Mouse (Mus musculus): ENCODE results near the gene Cbx7. TPM values are rescaled to one million over a fixed set of nuclear protein-coding genes. Genes with fewer than 3 reads are reported as not detected.
"Not testable (repeated sequence)": the region's sequence is repeated elsewhere in the genome, so short reads cannot be mapped to it uniquely, and the experiment has no call there.

Gene Cbx7
- polyA plus RNA-seq, 1 experiment from 2014 or later: 4.3 TPM

DNA sequence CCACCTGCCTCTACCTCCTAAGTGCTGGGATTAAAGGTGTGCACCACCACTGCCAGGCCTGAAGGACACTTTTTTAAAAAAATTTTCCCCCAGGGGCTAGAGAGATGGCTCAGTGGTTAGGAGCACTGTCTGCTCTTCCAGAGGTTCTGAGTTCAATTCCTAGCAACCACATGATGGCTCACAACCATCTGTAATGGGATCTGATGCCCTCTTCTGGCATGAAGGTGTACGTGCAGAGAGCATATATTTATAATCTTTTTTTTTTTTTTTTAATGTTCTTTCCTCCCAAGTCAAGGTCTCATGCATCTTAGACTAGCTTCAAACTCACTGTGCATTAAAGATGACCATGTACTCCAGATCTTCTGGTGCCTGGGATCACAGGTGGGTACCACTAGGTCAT is 60.1 kb downstream of the Cbx7 start:
- H3K36me3 ChIP-seq (ENCODE audit: inconsistent target): peaks cover 40% of the 10 kb centered on the region
- H3K79me2 ChIP-seq (ENCODE audit: inconsistent target); H3K4me3 ChIP-seq (ENCODE audit: inconsistent target); H3K27ac ChIP-seq: not testable (repeated sequence)
- WGBS (ENCODE audit: missing documents): 100% methylated on average over 1 of the region's 1 CpGs

DNA sequence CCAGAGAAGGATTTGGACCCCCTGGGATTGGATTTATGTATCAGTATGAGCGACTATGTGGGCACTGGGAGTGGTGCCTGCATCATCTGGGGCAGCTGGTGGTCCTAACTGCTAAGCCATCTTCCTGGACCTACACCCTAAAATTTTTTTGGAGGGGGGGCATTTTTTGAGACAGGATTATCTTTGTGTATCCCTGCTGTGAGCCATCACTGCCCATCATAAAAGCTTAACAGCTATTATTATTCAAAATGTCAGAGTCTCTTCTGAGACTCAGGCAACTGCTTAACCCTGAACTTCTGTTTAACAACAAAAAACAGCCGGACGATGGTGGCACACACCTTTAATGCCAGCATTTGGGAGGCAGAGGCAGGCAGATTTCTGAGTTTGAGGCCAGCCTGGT is 61.9 kb downstream of the Cbx7 start:
- not testable (repeated sequence) for H3K27ac ChIP-seq; H3K79me2 ChIP-seq (ENCODE audit: inconsistent target); H3K4me3 ChIP-seq (ENCODE audit: inconsistent target)
- 100% methylated on average over 3 of the region's 3 CpGs for WGBS (ENCODE audit: missing documents)
- peaks cover 58% of the 10 kb centered on the region for H3K36me3 ChIP-seq (ENCODE audit: inconsistent target)

DNA sequence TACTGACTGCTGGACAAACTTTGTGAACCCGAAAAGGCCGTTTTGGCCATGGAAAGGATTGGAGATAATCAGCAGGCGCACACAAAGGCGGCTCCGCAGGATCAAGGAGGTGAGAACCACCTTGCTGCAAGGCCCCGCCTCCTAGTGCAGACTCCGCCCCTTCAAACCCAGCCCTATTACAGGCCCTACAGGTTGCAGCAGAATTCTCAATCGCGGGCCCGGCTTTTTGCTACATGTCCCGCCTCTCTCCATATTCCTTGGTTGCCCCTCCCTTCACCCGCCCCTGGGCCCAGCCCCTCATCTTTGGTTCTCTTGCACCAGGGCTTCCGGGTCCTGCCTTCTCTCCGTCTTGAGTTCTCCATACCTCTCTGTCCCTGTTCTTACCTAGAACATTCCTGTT is 64.1 kb downstream of the Cbx7 start:
- H3K27ac ChIP-seq: no peak overlapping the region
- no peaks in the 10 kb centered on the region for H3K79me2 ChIP-seq (ENCODE audit: inconsistent target)
- no peak overlapping the region for H3K4me3 ChIP-seq (ENCODE audit: inconsistent target)
- H3K36me3 ChIP-seq (ENCODE audit: inconsistent target): peaks cover 71% of the 10 kb centered on the region
- 95% methylated on average over 14 of the region's 14 CpGs for WGBS (ENCODE audit: missing documents)

DNA sequence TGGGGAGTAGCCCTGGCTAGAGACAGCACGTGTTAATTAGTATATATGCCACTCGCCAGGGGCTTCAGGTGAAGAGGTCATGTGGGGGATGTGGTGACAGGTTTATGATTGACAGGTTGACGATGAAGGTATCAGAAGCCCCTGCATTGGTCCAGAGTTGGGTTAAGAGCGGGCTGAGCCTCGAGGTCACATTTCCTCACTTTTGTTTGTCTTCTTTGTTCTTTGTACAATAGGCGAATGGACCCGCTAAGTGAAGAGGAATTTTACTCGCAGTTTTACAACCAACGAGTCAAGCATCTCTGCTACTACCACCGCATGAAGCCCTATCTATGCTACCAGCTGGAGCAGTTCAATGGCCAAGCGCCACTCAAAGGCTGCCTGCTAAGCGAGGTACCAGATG is 65.7 kb downstream of the Cbx7 start:
- Histone ChIP-seq H3K79me2 (ENCODE audit: inconsistent target) (no peaks in the 10 kb centered on the region; the same call in 1 of the 2 replicates), H3K36me3 (ENCODE audit: inconsistent target) (peaks cover 86% of the 10 kb centered on the region), H3K4me3 (ENCODE audit: inconsistent target) (no peak overlapping the region), H3K27ac (no peak overlapping the region)
- WGBS (ENCODE audit: missing documents): 94% methylated on average over 12 of the region's 12 CpGs

DNA sequence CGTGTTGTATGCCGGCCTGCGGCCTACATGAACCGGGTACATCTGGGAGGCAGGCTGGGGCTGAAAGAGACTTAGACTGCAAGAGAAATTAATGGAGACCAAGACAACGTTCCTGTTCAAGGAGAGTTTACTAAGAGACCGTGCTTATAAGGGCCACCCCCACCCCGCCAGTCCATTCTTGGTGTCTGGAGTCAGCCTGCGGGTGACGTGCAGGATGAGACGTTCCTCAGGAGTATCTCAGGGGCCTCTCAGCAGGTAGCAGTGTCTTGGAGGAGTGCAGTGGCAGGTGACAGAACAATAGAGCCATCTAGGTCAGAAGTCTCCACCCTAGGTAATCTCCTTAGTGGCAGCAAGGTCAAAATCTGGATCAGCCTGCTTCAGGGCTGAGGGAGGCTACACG is 66.2 kb downstream of the Cbx7 start:
- not testable (repeated sequence) for H3K4me3 ChIP-seq (ENCODE audit: inconsistent target); H3K27ac ChIP-seq; H3K79me2 ChIP-seq (ENCODE audit: inconsistent target)
- H3K36me3 ChIP-seq (ENCODE audit: inconsistent target): peaks cover 91% of the 10 kb centered on the region
- 94% methylated on average over 11 of the region's 11 CpGs for WGBS (ENCODE audit: missing documents)

DNA sequence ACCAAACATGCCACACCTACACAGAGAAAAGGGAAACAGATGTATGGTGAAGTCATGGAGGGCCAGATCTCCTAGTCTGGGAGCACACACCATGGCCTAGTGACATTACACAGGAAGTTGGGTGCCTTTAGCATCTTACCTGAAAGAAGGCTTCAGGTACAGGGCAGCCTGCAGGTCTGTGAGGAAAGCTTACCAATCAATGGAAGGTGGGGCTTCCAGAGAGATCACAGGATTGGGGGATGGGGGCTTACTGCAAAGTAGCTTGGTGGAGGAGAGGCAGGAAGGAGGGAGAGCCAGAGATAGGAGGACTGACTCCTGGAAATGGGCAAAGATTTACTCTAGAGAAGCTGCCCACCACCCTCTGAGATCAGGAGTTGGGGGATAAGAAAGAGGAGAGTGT is 67.0 kb downstream of the Cbx7 start:
- no peak overlapping the region for H3K27ac ChIP-seq
- peaks cover 4% of the 10 kb centered on the region; the same call in 1 of the 2 replicates for H3K79me2 ChIP-seq (ENCODE audit: inconsistent target)
- H3K4me3 ChIP-seq (ENCODE audit: inconsistent target): no peak overlapping the region
- peaks cover 96% of the 10 kb centered on the region for H3K36me3 ChIP-seq (ENCODE audit: inconsistent target)

DNA sequence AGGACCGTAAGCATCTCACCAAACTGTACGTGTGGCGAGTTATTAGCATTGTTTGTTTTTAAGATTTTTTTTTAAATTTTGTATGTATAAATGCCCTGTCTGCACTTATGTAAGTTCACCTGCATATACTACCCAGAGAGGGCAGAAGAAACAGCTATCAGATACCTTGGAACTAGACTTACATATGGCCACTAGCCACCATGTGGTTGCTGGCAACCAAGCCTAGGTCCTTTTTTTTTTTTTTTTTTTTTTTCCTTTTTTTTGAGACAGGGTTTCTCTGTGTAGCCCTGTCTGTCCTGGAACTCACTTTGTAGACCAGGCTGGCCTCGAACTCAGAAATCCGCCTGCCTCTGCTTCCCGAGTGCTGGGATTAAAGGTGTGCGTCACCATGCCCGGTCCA is 67.8 kb downstream of the Cbx7 start:
- not testable (repeated sequence) for H3K79me2 ChIP-seq (ENCODE audit: inconsistent target); H3K4me3 ChIP-seq (ENCODE audit: inconsistent target); H3K27ac ChIP-seq
- 96% methylated on average over 8 of the region's 8 CpGs for WGBS (ENCODE audit: missing documents)
- peaks cover 96% of the 10 kb centered on the region for H3K36me3 ChIP-seq (ENCODE audit: inconsistent target)

DNA sequence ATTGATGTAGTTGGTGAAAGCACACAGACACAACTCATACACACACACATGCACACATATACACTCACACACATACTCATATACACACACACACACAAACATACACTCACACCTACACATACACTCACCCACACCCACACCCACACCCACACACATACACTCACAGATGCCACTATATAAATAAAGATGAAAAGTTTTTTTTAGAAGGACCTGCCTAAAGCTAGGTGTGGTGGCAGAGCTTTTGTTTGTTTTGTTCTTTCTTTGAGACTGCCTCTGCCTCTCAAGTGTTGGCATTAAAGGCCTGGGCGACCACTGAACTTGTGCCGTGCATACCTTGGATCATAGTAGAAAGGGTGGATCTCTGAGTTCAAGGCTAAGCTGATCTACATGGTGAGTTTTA is 69.5 kb downstream of the Cbx7 start:
- peaks cover 93% of the 10 kb centered on the region for H3K36me3 ChIP-seq (ENCODE audit: inconsistent target)
- H3K79me2 ChIP-seq (ENCODE audit: inconsistent target): peaks cover 10% of the 10 kb centered on the region; the same call in 1 of the 2 replicates
- H3K4me3 ChIP-seq (ENCODE audit: inconsistent target): no peak overlapping the region
- WGBS (ENCODE audit: missing documents): 88% methylated on average over 2 of the region's 2 CpGs
- H3K27ac ChIP-seq: no peak overlapping the region

DNA sequence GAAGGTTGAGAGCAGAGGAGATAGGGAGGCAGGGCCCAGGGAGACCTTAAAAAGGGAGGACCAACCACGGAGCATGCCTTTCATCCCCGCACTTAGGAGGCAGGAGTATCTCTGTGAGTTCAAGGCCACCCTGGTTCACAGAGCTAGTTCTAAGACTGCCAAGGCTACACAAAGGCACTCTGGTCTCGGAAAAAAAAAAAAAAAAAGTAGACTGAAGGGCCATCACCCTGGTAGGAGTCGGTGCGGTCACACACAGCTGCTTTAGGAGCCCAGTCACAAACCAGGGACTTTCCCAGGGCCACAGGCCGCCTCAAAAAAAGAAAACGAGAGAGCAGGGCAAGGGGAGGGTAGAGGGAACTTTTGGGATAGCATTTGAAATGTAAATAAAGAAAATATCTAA is 70.2 kb downstream of the Cbx7 start:
- Histone ChIP-seq H3K27ac (no peak overlapping the region), H3K36me3 (ENCODE audit: inconsistent target) (peaks cover 90% of the 10 kb centered on the region), H3K4me3 (ENCODE audit: inconsistent target) (no peak overlapping the region), H3K79me2 (ENCODE audit: inconsistent target) (peaks cover 14% of the 10 kb centered on the region; the same call in 1 of the 2 replicates)
- 77% methylated on average over 7 of the region's 7 CpGs for WGBS (ENCODE audit: missing documents)

DNA sequence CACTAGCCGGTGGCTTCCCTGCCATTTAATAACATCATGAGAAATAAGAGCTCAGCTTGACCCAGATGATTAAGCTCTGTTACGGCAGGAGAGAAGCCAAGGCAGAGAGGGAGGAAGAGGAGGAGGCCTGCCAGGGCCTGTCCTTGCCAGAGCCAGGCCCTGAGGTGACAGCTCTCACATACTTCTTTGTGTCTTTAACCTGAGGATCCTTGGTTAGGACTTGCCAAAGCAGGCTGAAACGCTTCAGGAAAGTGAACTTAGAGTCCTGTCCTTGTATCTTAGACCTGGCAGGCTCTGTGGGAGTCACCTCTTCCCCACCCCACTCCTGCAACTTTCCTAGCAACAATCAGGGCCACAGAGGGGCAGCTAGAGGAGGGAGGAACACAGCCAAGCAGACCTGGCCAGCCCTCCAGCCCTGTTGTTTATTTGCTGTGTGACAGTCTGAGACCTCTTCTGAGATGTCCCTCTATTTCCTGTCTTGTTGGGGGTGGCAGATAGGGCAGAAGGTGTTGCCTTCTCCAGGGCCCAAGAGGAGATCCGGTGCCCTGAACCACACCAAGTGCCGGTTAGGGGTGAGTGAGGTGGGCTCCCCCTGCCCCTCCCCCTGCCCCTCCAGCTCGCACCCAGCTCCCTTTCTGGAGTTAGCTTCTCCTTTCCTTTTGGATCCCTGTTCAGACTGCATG is 71.0 kb downstream of the Cbx7 start:
- H3K4me3 ChIP-seq (ENCODE audit: inconsistent target): no peak overlapping the region
- WGBS (ENCODE audit: missing documents): 79% methylated on average over 6 of the region's 6 CpGs
- H3K79me2 ChIP-seq (ENCODE audit: inconsistent target): peaks cover 16% of the 10 kb centered on the region; the same call in 1 of the 2 replicates
- peaks cover 82% of the 10 kb centered on the region for H3K36me3 ChIP-seq (ENCODE audit: inconsistent target)
- no peak overlapping the region for H3K27ac ChIP-seq

DNA sequence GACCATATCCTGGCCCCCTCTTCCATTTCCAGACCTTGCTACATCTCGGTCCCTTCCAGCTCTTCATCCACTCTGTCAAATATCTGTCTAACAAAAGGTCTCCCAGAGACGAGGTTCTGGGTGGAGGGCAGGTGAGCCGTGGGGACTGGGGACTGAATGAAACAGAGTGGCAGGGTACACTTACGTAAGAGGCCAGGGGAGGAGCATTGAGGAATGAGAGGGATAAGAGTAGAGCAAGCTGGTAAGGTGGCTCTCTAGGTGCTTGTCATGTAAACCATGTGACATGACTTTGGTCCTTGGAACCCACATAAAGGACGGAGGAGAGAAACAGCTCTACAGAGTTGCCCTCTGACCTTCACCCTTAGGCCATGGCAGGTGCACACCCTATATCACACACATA is 71.9 kb downstream of the Cbx7 start:
- WGBS (ENCODE audit: missing documents): 86% methylated on average over 5 of the region's 5 CpGs
- Histone ChIP-seq H3K79me2 (ENCODE audit: inconsistent target) (peaks cover 26% of the 10 kb centered on the region), H3K36me3 (ENCODE audit: inconsistent target) (peaks cover 72% of the 10 kb centered on the region), H3K27ac (no peak overlapping the region), H3K4me3 (ENCODE audit: inconsistent target) (no peak overlapping the region)

DNA sequence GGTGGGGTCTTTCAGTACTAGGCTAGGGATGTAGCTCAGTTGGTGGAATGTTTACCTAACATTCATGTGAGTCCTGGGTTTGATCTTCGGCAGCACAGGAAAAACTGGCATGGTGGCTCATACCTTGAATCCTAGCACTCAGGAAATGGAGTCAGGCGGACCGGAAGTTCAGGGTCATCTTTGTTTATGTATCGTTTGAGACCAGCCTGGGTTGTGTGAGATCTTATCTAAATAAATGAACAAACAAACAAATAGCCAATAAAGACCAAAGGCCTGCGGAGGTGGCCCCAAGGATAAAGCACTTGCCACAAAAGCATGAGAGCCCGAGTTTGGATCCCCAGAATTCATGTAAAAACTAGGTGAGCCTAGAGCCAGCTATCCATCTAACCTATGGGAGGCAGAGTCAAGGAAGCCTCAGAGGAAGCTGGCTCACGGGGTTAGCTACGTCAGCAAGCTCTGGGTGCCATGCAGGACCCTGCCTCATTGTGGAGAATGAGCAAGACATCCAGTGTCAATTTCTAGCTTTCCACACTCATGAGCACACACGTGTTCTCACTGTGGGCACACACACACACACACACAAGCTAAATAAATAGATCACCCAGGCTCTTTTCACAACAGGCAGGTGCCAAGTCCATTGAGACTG is 74.7 kb downstream of the Cbx7 start:
- 0 out of 2 replicates have a peak overlapping the region, but pooled peaks have one; percentile 4 for H3K27ac ChIP-seq
- H3K4me3 ChIP-seq (ENCODE audit: inconsistent target): no peak overlapping the region
- H3K36me3 ChIP-seq (ENCODE audit: inconsistent target): peaks cover 48% of the 10 kb centered on the region
- 56% methylated on average over 9 of the region's 9 CpGs for WGBS (ENCODE audit: missing documents)
- H3K79me2 ChIP-seq (ENCODE audit: inconsistent target): peaks cover 50% of the 10 kb centered on the region

DNA sequence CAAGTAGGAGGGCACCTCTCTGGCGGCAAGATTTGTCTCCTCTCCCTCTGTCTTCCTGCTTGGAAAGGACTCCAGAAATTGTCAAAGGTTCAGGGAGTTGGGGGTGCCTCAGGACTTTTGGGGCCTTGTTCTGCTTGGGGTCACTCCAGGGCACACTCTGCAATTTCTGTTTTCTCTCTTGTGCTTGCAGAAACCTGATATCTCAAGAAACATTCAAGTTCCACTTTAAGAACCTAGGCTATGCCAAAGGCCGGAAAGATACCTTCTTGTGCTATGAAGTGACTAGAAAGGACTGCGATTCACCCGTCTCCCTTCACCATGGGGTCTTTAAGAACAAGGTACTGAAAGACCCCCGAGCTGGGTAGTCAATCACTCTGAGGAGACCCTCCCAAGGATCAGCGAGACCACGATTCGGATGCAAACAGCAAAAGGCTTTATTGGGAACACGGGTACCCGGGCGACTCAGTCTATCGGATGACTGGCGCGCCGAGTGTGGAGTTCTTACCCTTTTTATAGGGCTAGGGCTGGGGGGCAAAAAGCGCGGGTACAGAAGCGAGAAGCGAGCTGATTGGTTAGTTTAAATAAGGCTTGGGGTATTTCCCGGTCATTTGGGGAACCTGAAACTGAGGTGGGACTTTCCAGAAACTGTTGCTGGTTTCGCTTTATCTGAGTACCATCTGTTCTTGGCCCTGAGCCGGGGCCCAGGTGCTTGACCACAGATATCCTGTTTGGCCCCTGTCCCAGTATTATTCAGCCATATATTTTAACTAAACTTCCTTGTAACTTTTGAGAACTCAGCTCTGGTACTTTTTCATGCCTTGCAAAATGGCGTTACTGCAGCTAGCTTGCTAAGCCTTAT is 75.5 kb downstream of the Cbx7 start:
- Histone ChIP-seq H3K4me3 (ENCODE audit: inconsistent target) (peak overlapping the region; percentile 96; the same call in 1 of the 2 replicates), H3K36me3 (ENCODE audit: inconsistent target) (peaks cover 41% of the 10 kb centered on the region), H3K79me2 (ENCODE audit: inconsistent target) (peaks cover 58% of the 10 kb centered on the region), H3K27ac (peak overlapping the region; percentile 86)
- WGBS (ENCODE audit: missing documents): 17% methylated on average over 5 of the region's 23 CpGs

DNA sequence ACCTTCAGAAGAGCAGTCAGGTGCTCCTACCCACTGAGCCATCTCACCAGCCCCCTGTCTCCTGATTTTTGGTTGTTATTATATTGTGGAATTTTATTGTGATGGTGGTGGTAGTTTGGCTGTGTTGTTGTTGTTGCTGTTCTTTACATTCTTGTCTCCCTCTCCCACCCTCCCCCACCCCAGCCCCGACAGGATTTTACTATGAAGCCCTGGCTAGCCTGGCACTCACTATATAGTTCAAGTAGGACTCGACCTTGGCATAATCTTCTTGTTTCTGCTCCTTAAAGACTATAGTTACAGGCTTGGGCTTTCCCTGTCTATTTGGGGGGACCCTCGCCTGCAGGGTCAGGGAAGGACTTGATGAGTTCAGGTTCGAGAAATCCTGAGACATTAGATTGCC is 76.6 kb downstream of the Cbx7 start:
- WGBS (ENCODE audit: missing documents): 32% methylated on average over 4 of the region's 4 CpGs
- Histone ChIP-seq H3K27ac (peak overlapping the region; percentile 86), H3K4me3 (ENCODE audit: inconsistent target) (peak overlapping the region; percentile 96; the same call in 1 of the 2 replicates), H3K36me3 (ENCODE audit: inconsistent target) (peaks cover 30% of the 10 kb centered on the region), H3K79me2 (ENCODE audit: inconsistent target) (peaks cover 60% of the 10 kb centered on the region)

DNA sequence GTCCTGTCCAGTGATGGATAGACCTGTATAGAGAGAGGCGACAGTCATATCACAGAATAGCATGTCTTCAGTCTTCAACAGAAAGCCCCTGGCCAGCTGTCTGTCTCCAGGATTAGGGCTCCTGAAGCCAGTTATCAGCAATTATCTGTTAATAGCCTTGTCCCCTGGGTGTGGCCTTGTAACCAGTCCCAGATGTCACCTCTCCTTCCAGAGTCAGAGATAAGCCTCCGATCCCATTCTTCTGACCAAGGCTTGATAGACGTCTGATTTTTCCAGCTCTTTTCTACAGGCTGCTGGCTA is 77.1 kb downstream of the Cbx7 start:
- Histone ChIP-seq H3K27ac (peak overlapping the region; percentile 86), H3K79me2 (ENCODE audit: inconsistent target) (peaks cover 60% of the 10 kb centered on the region), H3K4me3 (ENCODE audit: inconsistent target) (peak overlapping the region; percentile 96), H3K36me3 (ENCODE audit: inconsistent target) (peaks cover 24% of the 10 kb centered on the region)
- WGBS (ENCODE audit: missing documents): 62% methylated on average over 3 of the region's 3 CpGs

All from macrophage (primary cell).